Mouse (Mus musculus): ENCODE measurements around the gene Ghrhr.

DNA sequence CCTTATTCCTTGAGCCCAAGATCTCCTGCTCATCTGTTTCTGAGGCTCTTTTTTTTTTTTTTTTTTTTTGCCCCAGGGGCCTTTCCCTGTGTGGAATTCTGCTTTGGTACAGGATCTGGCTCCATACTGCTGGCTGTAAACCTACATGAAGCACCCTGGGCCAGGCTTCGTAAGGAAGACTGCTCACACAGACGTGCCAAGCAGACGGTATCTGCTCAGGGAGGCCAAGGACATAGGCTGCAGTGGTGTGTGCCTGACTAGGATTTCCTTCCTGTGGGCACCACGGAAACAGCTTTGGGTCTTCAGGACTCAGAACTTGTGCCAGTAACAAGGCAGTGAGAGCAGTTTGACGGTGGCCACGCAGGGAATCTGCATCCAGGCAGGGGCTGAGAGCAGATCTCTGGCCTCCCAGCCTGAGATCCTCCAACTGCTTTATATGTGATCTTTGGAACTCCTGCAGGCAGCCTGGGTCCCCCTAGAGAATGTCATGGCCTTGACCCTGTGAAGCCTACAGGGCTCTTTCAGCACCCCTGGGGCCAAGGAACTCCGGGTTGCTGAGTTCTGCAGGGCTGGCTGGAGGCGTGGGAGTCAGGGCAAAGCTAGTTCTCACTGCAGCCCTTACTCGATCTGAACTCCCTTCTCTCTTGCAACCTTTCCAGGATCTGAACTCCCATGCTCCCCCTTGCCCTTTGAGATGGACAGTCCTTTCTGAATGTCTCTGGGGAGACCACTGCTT lies 26.1 kb downstream of the Ghrhr start:
- TF ChIP-seq CTCF (IDR thresholded peaks at IDR 0.05; ENCODE audit: borderline replicate concordance, control insufficient read depth, extremely low read depth, insufficient read depth, low read length, poor library complexity) (no peak), POLR2A (IDR thresholded peaks at IDR 0.05; ENCODE audit: control insufficient read depth, extremely low read depth, insufficient read depth, low read length, poor library complexity) (no peak)
